Mouse (Mus musculus) testis, adult 2 months (tissue): ENCODE data around the gene Ifitm1. TPM values are rescaled to one million over a fixed set of nuclear protein-coding genes. Genes with fewer than 3 reads are reported as not detected.
A peak's percentile ranks its signal among the peaks of the same experiment; 100 is the strongest.

Source experiments
- H3K27ac ChIP-seq: fragments of 200-500 bp; 2 replicates; pipeline ENCODE4 v1.5.1; 2012; ENCODE audit warnings: low read depth, low read length; ENCODE audit not compliant: control insufficient read depth, insufficient read depth
- H3K27me3 ChIP-seq: fragments of 200-500 bp; 2 replicates; pipeline ENCODE4 v1.6.1; 2012; ENCODE audit warnings: mild to moderate bottlenecking, low read length, moderate library complexity; ENCODE audit not compliant: control insufficient read depth, insufficient read depth
- H3K36me3 ChIP-seq: fragments of 200-500 bp; 2 replicates; pipeline ENCODE4 v1.6.1; 2012; ENCODE audit warnings: mild to moderate bottlenecking, low read length; ENCODE audit not compliant: control insufficient read depth, insufficient read depth
- H3K4me1 ChIP-seq: fragments of 200-500 bp; 2 replicates; pipeline ENCODE4 v1.6.1; 2012; ENCODE audit warnings: low read length; ENCODE audit not compliant: control insufficient read depth, insufficient read depth
- H3K4me3 ChIP-seq: fragments of 200-500 bp; 2 replicates; pipeline ENCODE4 v1.5.1; 2012; ENCODE audit warnings: low read depth, mild to moderate bottlenecking, low read length, moderate library complexity, mixed read lengths; ENCODE audit not compliant: control insufficient read depth
- CTCF ChIP-seq: fragments of 200-500 bp; IDR thresholded peaks from 2 replicates; pipeline ENCODE4 v1.5.1; 2012; ENCODE audit warnings: low read depth, mild to moderate bottlenecking, inconsistent platforms, low read length, moderate library complexity; ENCODE audit not compliant: control insufficient read depth, insufficient read depth, insufficient replicate concordance
- POLR2A ChIP-seq: fragments of 200-500 bp; IDR thresholded peaks from 2 replicates; pipeline ENCODE4 v1.6.1; 2012; ENCODE audit warnings: low read depth, mild to moderate bottlenecking, inconsistent platforms, low read length, moderate library complexity; ENCODE audit not compliant: control insufficient read depth
- polyA plus RNA-seq: library from polyadenylated mRNA; depleted of rRNA; stranded (reverse); fragments of >200 nt; gene quantifications from 2 replicates; pipeline ENCODE4 v1.2.3, GENCODE M21; 2012

Gene Ifitm1
- polyA plus RNA-seq, 1 experiment, result 3.0 TPM

DNA sequence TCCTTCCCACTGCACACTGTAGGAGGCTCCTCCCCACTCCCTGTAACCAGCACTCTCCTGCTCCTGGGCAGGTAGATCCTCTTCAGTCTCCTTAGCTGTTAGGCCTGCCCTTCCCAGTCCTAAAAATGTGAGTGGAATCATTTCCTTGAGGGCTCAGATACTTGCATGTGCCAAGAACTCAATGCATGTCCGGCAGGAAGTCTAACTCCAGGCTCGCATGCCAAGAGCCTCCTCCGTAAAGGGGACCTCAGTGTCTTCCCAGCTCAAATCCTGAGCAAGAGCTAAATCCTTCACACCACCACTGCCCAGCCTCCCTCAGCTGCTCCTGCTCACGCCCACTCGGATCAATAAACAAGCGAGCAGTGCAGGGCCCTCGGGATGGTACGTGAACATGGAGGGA lies 16.0 kb upstream of the Ifitm1 start:
- no peak overlapping the region for H3K27ac ChIP-seq
- TF ChIP-seq POLR2A (no peak), CTCF (no peak)
- H3K36me3 ChIP-seq, result no peaks in the 10 kb centered on the region
- H3K4me1 ChIP-seq, result peaks cover 3% of the 10 kb centered on the region; the same call in 1 of the 2 replicates
- H3K27me3 ChIP-seq, result no peaks in the 10 kb centered on the region
- no peak overlapping the region for H3K4me3 ChIP-seq

DNA sequence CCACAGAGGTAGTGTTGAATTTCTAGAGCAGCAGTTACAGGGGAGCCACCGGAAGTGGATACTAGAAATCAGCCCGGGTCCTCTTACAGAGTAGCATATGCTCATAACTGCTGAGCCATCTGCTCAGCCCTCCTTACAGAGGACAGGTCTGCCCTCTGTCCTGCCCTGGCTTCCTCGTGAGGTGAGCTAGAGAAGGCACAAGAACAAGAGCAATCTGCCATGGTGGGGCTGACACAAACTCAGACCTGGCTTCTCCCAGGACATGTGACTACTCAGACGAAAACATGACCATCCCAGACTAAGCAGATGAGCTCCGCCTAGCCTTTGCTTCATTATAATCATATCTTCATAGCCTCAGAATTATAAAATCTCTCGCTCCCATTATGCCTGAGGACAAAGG lies 15.3 kb upstream of the Ifitm1 start:
- Histone ChIP-seq H3K4me1 (peaks cover 3% of the 10 kb centered on the region; the same call in 1 of the 2 replicates), H3K4me3 (no peak overlapping the region), H3K27me3 (no peaks in the 10 kb centered on the region), H3K36me3 (no peaks in the 10 kb centered on the region), H3K27ac (no peak overlapping the region)
- no peak for TF ChIP-seq POLR2A
- TF ChIP-seq CTCF, result no peak

DNA sequence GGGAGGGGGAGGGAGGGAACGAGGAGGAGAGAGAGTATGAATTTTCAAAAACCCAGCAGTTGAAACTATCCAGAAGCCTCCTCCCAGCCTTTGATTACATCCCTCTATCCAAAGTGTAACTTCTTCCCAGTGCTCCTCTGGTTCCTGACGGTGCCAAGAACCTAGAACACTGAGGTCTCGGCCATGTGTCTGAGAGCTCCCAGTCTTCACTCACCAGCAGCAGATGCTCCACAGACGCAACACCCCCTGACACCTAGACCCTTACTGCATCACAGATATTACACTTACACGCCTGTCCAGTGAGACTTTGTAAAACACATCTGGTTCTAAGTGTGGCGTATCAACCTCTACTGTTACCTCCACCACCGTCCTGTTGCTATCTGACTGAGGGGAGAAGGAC lies 14.6 kb upstream of the Ifitm1 start:
- Histone ChIP-seq H3K27me3 (no peaks in the 10 kb centered on the region), H3K4me3 (no peak overlapping the region), H3K36me3 (no peaks in the 10 kb centered on the region), H3K4me1 (peaks cover 3% of the 10 kb centered on the region; the same call in 1 of the 2 replicates), H3K27ac (no peak overlapping the region)
- TF ChIP-seq CTCF, result no peak
- TF ChIP-seq POLR2A, result no peak

DNA sequence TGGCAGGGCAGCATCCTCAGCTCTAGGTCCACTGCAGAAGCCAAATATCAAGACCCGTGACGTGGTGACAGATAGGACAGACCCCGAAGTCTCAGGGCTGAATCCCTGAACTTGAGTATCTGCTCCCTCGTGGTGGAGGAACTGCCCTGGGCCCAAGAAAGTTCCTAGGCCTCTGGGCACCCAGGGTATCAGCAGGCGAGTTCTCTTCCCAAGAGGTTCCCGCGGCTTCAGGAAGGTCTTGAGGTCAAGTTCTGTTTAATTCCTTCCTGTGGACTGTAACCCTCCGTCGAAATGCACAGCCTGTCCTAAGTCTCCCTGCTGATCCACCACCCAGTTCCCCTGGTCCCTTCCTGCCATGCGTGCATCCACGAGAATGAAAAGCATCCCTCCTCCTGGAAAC lies 13.9 kb upstream of the Ifitm1 start:
- Histone ChIP-seq H3K4me1 (peaks cover 3% of the 10 kb centered on the region; the same call in 1 of the 2 replicates), H3K27ac (no peak overlapping the region), H3K27me3 (no peaks in the 10 kb centered on the region), H3K36me3 (no peaks in the 10 kb centered on the region), H3K4me3 (no peak overlapping the region)
- TF ChIP-seq CTCF (no peak), POLR2A (no peak)

DNA sequence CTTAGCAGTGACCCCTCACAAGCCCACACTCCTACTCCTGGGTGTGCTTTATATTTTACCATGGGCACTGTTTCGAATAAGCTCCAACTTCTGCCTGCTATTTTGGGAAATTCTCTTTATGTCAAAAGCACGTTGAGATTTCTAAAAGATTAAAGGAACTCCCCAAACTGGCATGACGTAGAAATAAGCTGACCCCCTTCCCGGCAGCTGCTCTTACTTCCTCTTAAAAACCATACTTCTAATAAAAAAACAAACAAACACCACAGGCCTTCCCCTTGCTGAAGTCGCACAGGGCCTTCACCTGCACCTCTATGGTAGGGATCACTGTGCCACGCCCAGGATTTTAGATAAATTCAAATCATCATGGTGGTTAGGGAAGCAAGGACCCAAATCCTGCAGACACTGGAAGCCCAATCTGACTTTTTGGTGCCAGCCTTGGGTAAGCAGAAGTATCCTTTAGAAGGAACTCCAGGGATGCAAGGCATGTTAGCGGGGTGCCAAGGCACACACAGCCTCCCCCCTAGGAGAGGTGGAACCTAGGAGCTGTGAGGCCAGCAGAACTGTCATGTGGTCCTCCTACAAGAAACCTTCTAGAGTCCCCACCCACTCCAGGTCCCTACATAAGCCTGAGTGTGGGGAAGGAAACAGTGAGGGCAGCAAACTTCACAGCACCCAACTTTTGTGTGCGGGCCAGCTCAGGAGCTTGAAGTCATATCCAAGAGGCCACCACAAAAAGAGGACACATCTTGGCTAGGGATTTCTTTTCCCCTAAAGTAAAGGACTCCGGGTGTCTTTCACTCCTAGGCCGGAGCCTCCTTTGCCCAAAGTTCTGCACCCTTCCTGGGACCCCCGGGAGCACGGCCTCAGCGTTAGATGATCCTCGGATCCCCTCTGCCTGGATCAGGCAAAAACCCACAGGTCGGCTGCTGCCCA lies 13.0 kb upstream of the Ifitm1 start:
- Histone ChIP-seq H3K4me1 (no peaks in the 10 kb centered on the region; the same call in 1 of the 2 replicates), H3K36me3 (no peaks in the 10 kb centered on the region), H3K4me3 (peak overlapping the region; percentile 20; the same call in 1 of the 2 replicates), H3K27ac (no peak overlapping the region), H3K27me3 (no peaks in the 10 kb centered on the region)
- no peak for TF ChIP-seq CTCF

DNA sequence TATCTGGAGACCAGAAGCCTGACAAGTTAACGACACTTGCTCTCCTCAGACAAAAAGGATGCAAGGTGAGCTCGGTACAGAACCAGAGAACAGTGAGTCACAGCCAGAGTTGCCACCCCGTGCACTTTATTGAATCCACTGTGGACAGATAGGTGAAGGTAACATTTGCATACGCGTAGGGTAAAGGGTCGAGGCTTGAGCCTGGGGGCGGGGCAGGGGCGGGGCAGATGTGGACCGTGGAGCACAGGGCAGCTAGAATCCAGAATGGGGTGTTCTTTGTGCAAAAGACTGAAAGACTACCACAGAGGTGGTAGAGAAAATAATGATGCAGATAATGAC lies 12.3 kb upstream of the Ifitm1 start:
- H3K27ac ChIP-seq, result no peak overlapping the region
- H3K36me3 ChIP-seq, result no peaks in the 10 kb centered on the region
- no peak for TF ChIP-seq POLR2A
- no peak for TF ChIP-seq CTCF
- no peaks in the 10 kb centered on the region; the same call in 1 of the 2 replicates for H3K4me1 ChIP-seq
- peak overlapping the region; percentile 70 for H3K4me3 ChIP-seq
- H3K27me3 ChIP-seq, result no peaks in the 10 kb centered on the region

DNA sequence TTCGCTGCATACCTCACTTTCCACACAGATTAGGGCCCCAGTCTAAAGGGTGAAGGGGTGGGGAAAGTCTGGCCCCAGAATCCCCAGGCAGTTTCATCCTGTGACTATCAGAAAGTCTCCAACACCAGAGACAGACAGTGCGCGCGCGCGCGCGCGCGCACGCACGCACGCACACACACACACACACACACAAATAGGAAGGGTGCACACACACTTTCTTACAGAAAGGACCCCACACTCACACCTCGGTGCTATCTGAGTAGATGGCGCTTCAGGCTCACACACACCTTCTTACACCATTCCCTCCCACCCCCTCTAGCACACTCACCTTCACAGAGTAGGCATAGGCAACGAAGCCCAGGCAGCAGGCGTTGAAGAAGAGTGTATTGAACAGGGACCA lies 11.7 kb upstream of the Ifitm1 start:
- TF ChIP-seq POLR2A (no peak), CTCF (no peak)
- no peaks in the 10 kb centered on the region for H3K27me3 ChIP-seq
- H3K4me1 ChIP-seq, result no peaks in the 10 kb centered on the region; the same call in 1 of the 2 replicates
- H3K4me3 ChIP-seq, result peak overlapping the region; percentile 70
- peak overlapping the region; percentile 59 for H3K27ac ChIP-seq
- H3K36me3 ChIP-seq, result no peaks in the 10 kb centered on the region
